Mouse (Mus musculus): ENCODE measurements around the gene Aktip.
A peak's percentile ranks its signal among the peaks of the same experiment; 100 is the strongest.

GRCm38 (mm10) chr8:91153831-91154230 is 45.9 kb downstream of the Aktip start:
- TF ChIP-seq EP300 (IDR thresholded peaks at IDR 0.05; ENCODE audit: low read depth): no peak
- TF ChIP-seq CTCF (IDR thresholded peaks at IDR 0.05; ENCODE audit: low read depth): peak; percentile 49; the same call in 1 of the 2 replicates

All from liver, embryonic 14.5 days (tissue).